ENCODE assay signal across 25 mouse cellular contexts in the genomic region with DNA sequence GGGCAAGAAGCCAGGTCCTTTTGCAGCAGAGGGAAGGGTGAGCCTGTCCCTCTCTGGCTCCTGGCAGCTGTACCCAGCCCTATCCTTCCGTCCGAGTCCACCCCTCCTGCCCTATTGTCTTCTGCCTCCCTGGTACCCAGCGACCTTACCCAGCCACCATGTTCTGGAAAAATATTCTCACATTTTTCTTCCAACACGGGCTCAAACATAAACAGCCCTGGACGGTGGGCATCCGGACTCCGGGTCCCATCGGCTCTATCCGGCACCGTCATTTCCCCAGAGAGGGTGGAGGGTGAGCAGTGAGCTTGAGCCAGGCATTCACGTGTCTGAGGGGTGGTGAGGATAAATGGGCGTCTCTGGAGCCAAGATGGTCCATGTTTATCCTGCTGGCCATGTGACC.
DNase-seq lines count a peak whose midpoint lies in the region; ATAC-seq and TF ChIP-seq lines count a peak whose summit lies in the region.
"Had no signal": no experiment of that assay in that cellular context is flagged by ENCODE, and none has a peak within 500 bp of the region (broad histone marks: within the 10 kb centered on the region; RNA-seq: fewer than 3 reads in every experiment).

No protein-coding gene starts in this region.

- no peaks in the 10 kb centered on the region for H3K27me3 ChIP-seq in intestine, embryonic 14.5 days (replicated peaks; ENCODE audit: control insufficient read depth, insufficient read depth, low read length)
- H3K27me3 ChIP-seq in intestine, postnatal 0 days (replicated peaks; ENCODE audit: control insufficient read depth, insufficient read depth, low read length), result 0 out of 2 replicates have a peak, but pooled peaks cover 3% of the 10 kb centered on the region
- H3K27me3 ChIP-seq in lung, embryonic 14.5 days (ENCODE audit: insufficient read depth, low read length), result no peaks in the 10 kb centered on the region
- no peaks in the 10 kb centered on the region for H3K27me3 ChIP-seq in stomach, embryonic 15.5 days (replicated peaks)
- peaks cover 32% of the 10 kb centered on the region for H3K27me3 ChIP-seq in kidney, embryonic 14.5 days (ENCODE audit: control insufficient read depth, insufficient read depth, low read length)
- H3K27me3 ChIP-seq: midbrain, embryonic 15.5 days had no signal

- H3K27ac ChIP-seq in intestine, embryonic 14.5 days (ENCODE audit: low read depth), result peak overlapping the region; percentile 22
- no peak overlapping the region for H3K27ac ChIP-seq in intestine, postnatal 0 days (ENCODE audit: low read depth, low read length)
- H3K27ac ChIP-seq in lung, embryonic 14.5 days (ENCODE audit: low read depth), result peak overlapping the region; percentile 37; the same call in 1 of the 2 replicates
- no peak overlapping the region for H3K27ac ChIP-seq in stomach, embryonic 15.5 days
- H3K27ac ChIP-seq in kidney, embryonic 14.5 days (ENCODE audit: low read depth, low read length), result no peak overlapping the region
- H3K27ac ChIP-seq: hindbrain, embryonic 14.5 days; liver, embryonic 15.5 days; midbrain, embryonic 10.5 days; midbrain, embryonic 15.5 days; neural tube, embryonic 15.5 days had no signal

- H3K9me3 ChIP-seq in intestine, embryonic 14.5 days (ENCODE audit: control insufficient read depth, low read length), result no peaks in the 10 kb centered on the region
- no peaks in the 10 kb centered on the region for H3K9me3 ChIP-seq in intestine, postnatal 0 days (ENCODE audit: control insufficient read depth)
- no peaks in the 10 kb centered on the region for H3K9me3 ChIP-seq in lung, embryonic 14.5 days (ENCODE audit: low read depth, low read length)
- H3K9me3 ChIP-seq in stomach, embryonic 15.5 days, result no peaks in the 10 kb centered on the region
- no peaks in the 10 kb centered on the region for H3K9me3 ChIP-seq in kidney, embryonic 14.5 days (ENCODE audit: control insufficient read depth, low read length)
- H3K9me3 ChIP-seq: liver, embryonic 15.5 days; midbrain, embryonic 10.5 days; midbrain, embryonic 15.5 days; neural tube, embryonic 15.5 days had no signal

- H3K4me1 ChIP-seq in intestine, embryonic 14.5 days (replicated peaks; ENCODE audit: control insufficient read depth, insufficient read depth, low read length), result peaks cover 18% of the 10 kb centered on the region; the same call in 1 of the 2 replicates
- no peaks in the 10 kb centered on the region for H3K4me1 ChIP-seq in intestine, postnatal 0 days (replicated peaks; ENCODE audit: control insufficient read depth, insufficient read depth, low read length)
- H3K4me1 ChIP-seq in lung, embryonic 14.5 days (ENCODE audit: insufficient read depth), result peaks cover 19% of the 10 kb centered on the region
- H3K4me1 ChIP-seq in stomach, embryonic 15.5 days, result peaks cover 17% of the 10 kb centered on the region; the same call in 1 of the 2 replicates
- peaks cover 10% of the 10 kb centered on the region; the same call in 1 of the 2 replicates for H3K4me1 ChIP-seq in kidney, embryonic 14.5 days (ENCODE audit: control insufficient read depth, insufficient read depth, low read length)
- H3K4me1 ChIP-seq: liver, embryonic 15.5 days; midbrain, embryonic 15.5 days; neural tube, embryonic 15.5 days had no signal

- no peaks in the 10 kb centered on the region for H3K36me3 ChIP-seq in intestine, embryonic 14.5 days (ENCODE audit: control insufficient read depth, insufficient read depth, low read length)
- no peaks in the 10 kb centered on the region for H3K36me3 ChIP-seq in intestine, postnatal 0 days (ENCODE audit: control insufficient read depth, insufficient read depth)
- H3K36me3 ChIP-seq in lung, embryonic 14.5 days (ENCODE audit: insufficient read depth), result no peaks in the 10 kb centered on the region
- H3K36me3 ChIP-seq in stomach, embryonic 15.5 days, result no peaks in the 10 kb centered on the region
- no peaks in the 10 kb centered on the region for H3K36me3 ChIP-seq in kidney, embryonic 14.5 days (ENCODE audit: control insufficient read depth, insufficient read depth, low read length)
- H3K36me3 ChIP-seq: liver, embryonic 15.5 days; midbrain, embryonic 10.5 days; midbrain, embryonic 15.5 days; neural tube, embryonic 15.5 days had no signal

- 0 out of 2 replicates have a peak overlapping the region, but pooled peaks have one; percentile 16 for H3K9ac ChIP-seq in intestine, embryonic 14.5 days (ENCODE audit: low read length)
- H3K9ac ChIP-seq in intestine, postnatal 0 days (ENCODE audit: low read depth, low read length), result no peak overlapping the region
- no peak overlapping the region for H3K9ac ChIP-seq in lung, embryonic 14.5 days
- H3K9ac ChIP-seq in stomach, embryonic 15.5 days, result no peak overlapping the region
- no peak overlapping the region for H3K9ac ChIP-seq in kidney, embryonic 14.5 days (ENCODE audit: low read depth, low read length)
- H3K9ac ChIP-seq: hindbrain, embryonic 14.5 days; liver, embryonic 15.5 days; midbrain, embryonic 15.5 days; neural tube, embryonic 15.5 days had no signal

- WGBS in intestine, embryonic 14.5 days, result 39% methylated on average over 12 of the region's 12 CpGs
- WGBS in intestine, postnatal 0 days, result 59% methylated on average over 12 of the region's 12 CpGs
- WGBS in lung, embryonic 14.5 days, result 35% methylated on average over 12 of the region's 12 CpGs
- WGBS in stomach, embryonic 15.5 days, result 50% methylated on average over 12 of the region's 12 CpGs
- WGBS in kidney, embryonic 14.5 days, result 81% methylated on average over 12 of the region's 12 CpGs

- no peak for TF ChIP-seq CTCF in intestine, postnatal 0 days (IDR thresholded peaks at IDR 0.05; ENCODE audit: low read depth)
- no peak for TF ChIP-seq CTCF in lung, embryonic 14.5 days (IDR thresholded peaks at IDR 0.05; ENCODE audit: low read depth)

- no peak for ATAC-seq in intestine, embryonic 14.5 days (replicated peaks; ENCODE audit: low FRiP score, low TSS enrichment, low read depth)
- ATAC-seq in intestine, postnatal 0 days, result no peak
- ATAC-seq in lung, embryonic 14.5 days (ENCODE audit: insufficient read depth), result peak; percentile 48; the same call in 1 of the 2 replicates
- ATAC-seq in stomach, embryonic 15.5 days (ENCODE audit: insufficient read depth, low FRiP score, low read depth), result 0 out of 2 replicates have a peak, but pooled peaks have one; percentile 15
- no peak for ATAC-seq in kidney, embryonic 14.5 days (ENCODE audit: low FRiP score, low TSS enrichment)
- ATAC-seq: forebrain, embryonic 16.5 days; midbrain, embryonic 15.5 days had no signal

- DNase-seq in intestine, embryonic 14.5 days (ENCODE audit: low spot score), result no peak
- peak; percentile 74 for DNase-seq in lung, embryonic 14.5 days
- DNase-seq in lung, postnatal 14 days, result peak; percentile 74
- DNase-seq in adrenal gland, adult 8-10 months, result no peak
- DNase-seq in retina, postnatal 1 day, result no peak
- DNase-seq: adrenal gland, postnatal 25 days; cerebellum, adult 18-20 months; cerebellum, postnatal 10 days; kidney, adult 8-10 months; kidney, postnatal 10 days; layer of hippocampus, adult 9-11 months; right cerebral cortex, postnatal 4 days; thymus, adult 2 months; thymus, postnatal 36 days had no signal

- no peak overlapping the region; the same call in 1 of the 2 replicates for H3K4me3 ChIP-seq in intestine, embryonic 14.5 days (ENCODE audit: low read depth, low read length)
- no peak overlapping the region for H3K4me3 ChIP-seq in intestine, postnatal 0 days (ENCODE audit: low read depth, low read length)
- H3K4me3 ChIP-seq in lung, embryonic 14.5 days (ENCODE audit: low read depth, low read length), result no peak overlapping the region
- H3K4me3 ChIP-seq in stomach, embryonic 15.5 days (replicated peaks), result no peak overlapping the region
- no peak overlapping the region for H3K4me3 ChIP-seq in kidney, embryonic 14.5 days (ENCODE audit: low read length)
- H3K4me3 ChIP-seq: erythroblast, embryonic 14.5 days; liver, embryonic 15.5 days; midbrain, embryonic 10.5 days; midbrain, embryonic 15.5 days; neural tube, embryonic 15.5 days had no signal

- H3K4me2 ChIP-seq in intestine, embryonic 14.5 days (ENCODE audit: low read length), result peak overlapping the region; percentile 7; the same call in 1 of the 2 replicates
- H3K4me2 ChIP-seq in intestine, postnatal 0 days (replicated peaks; ENCODE audit: low read depth), result no peak overlapping the region
- peak overlapping the region; percentile 49; the same call in 1 of the 2 replicates for H3K4me2 ChIP-seq in lung, embryonic 14.5 days
- H3K4me2 ChIP-seq in stomach, embryonic 15.5 days, result peak overlapping the region; percentile 16; the same call in 1 of the 2 replicates
- no peak overlapping the region for H3K4me2 ChIP-seq in kidney, embryonic 14.5 days (replicated peaks; ENCODE audit: low read depth, low read length)
- H3K4me2 ChIP-seq: heart, embryonic 11.5 days; hindbrain, embryonic 14.5 days; liver, embryonic 15.5 days; midbrain, embryonic 15.5 days; neural tube, embryonic 15.5 days had no signal

Comparison
In these comparisons a context has a peak if more than half of its experiments do, and no peak if none do; other contexts are left out.
1. H3K27ac ChIP-seq: peak in intestine, embryonic 14.5 days (single experiment) and lung, embryonic 14.5 days (single experiment); none in intestine, postnatal 0 days (single experiment), stomach, embryonic 15.5 days (single experiment) and kidney, embryonic 14.5 days (single experiment).
2. H3K4me2 ChIP-seq: peak in intestine, embryonic 14.5 days (single experiment), lung, embryonic 14.5 days (single experiment) and stomach, embryonic 15.5 days (single experiment); none in intestine, postnatal 0 days (single experiment) and kidney, embryonic 14.5 days (single experiment).
3. ATAC-seq: peak in lung, embryonic 14.5 days (single experiment) and stomach, embryonic 15.5 days (single experiment); none in intestine, embryonic 14.5 days (single experiment), intestine, postnatal 0 days (single experiment) and kidney, embryonic 14.5 days (single experiment).
4. DNase-seq: peak in lung, embryonic 14.5 days (single experiment) and lung, postnatal 14 days (single experiment); none in intestine, embryonic 14.5 days (single experiment), adrenal gland, adult 8-10 months (single experiment) and retina, postnatal 1 day (single experiment).